Mouse (Mus musculus) heart, postnatal 10 days (tissue): Measurements from ENCODE around the gene Hivep1. TPM values are rescaled to one million over a fixed set of nuclear protein-coding genes. Genes with fewer than 3 reads are reported as not detected.

Source experiments
- DNase-seq, 2 experiments: peaks; one replicate each; pipeline ENCODE4 v3.0.0; 2021
- intact Hi-C: fragments of 180-260 bp; cut with DNase I; formaldehyde crosslinking; loops from one replicate; pipeline ENCODE4 v1.15.1; 2025
- total RNA-seq, 2 experiments: library from RNA; stranded (reverse); gene quantifications; 2 replicates each; pipeline ENCODE4 v1.2.3; 2021

Gene Hivep1
- total RNA-seq, 2 experiments from 2014 or later, result 24.2 to 24.3 TPM

DNA sequence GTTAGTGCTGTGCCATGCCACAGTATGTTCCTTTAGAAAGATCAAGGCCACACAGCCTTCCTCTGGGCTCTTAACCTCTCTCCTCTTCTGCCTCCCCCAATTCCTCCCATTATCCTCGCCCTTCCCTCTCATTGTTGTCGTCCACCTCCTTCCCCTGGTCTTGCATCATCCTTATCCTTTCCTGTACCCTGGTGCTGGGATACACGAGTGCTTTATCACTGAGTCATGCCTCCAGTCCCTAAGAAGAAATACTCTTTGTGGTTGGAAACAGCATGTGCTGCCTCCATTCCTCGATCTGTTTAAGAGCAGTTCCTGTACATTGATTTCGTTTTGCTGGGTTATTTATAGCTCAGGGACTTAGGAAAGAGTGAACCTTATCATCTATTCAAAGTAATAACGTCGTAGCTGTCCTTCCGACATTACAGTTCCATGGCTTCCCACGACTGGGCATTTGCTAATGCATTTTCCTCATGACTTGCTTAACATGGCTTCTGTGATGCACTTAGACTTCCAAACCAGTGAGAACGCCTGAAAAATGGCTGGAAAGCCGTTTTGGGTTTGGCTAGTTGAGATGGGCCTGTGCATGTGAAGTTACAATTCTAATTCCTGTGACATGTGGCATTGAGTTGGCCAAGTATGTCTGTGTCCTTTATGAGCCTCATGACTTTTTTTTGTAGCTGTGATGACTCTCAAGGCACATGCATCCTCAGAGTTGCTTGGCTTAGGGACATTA is 56.8 kb downstream of the Hivep1 start:
- intact Hi-C loops, result no loop called here
- no peak for DNase-seq

DNA sequence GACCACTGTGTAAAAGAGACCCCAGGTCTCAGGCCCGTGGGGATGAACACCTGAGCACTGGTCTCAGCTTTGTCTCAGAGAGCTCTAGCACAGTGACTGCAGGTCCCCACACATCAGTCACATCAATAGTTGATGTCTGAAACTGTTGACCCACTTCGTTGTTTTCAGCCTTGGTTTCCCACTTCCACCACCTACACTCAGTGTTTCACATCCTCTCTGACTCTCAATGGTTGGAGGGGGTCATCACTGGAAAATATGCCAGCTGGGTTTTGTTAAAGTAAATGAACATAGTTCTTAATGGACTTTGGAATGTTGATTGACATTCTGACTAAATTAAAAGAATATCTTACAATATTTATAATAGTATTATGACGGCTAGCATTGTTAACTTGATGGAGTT is 58.6 kb downstream of the Hivep1 start:
- intact Hi-C loops, result no loop called here
- no peak for DNase-seq

DNA sequence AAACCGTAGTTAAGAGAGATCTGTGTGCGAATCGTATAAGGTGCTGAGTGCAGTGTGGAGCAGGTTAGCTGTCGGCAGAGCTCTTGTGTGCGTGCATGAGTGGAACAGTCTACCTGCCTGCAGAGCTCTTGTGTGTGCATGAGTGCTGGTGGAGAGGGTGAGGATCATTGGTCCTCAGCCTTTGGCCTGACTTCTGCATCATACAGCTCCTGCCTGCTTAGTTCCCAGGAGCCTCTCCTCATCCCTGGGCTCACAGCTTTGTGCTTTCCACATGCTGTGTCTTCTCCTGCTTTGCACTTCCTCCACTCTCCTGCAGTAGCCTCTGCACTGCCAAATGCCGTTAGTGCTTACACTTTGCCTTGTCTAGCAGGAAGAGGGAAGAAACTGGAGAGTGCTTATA is 60.2 kb downstream of the Hivep1 start:
- intact Hi-C loops, result no loop called here
- no peak for DNase-seq

DNA sequence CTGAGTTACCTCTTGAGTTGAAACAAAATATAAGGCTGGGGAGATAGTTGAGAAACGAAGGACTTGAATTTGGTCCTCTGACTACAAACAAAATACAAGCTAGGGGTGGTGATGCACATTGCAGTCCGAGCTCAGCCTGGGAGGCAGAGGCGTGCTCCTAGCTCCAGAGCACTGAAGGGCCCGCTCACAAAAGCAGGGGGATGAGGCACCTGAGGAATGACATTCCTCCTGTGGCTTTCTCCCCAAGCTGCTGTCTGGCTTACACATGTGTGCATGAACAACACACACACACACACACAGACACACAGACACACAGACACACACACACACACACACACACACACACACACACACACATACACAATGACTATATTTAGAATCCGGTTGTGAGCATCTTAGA is 60.9 kb downstream of the Hivep1 start:
- no peak for DNase-seq
- intact Hi-C loops, result no loop called here

DNA sequence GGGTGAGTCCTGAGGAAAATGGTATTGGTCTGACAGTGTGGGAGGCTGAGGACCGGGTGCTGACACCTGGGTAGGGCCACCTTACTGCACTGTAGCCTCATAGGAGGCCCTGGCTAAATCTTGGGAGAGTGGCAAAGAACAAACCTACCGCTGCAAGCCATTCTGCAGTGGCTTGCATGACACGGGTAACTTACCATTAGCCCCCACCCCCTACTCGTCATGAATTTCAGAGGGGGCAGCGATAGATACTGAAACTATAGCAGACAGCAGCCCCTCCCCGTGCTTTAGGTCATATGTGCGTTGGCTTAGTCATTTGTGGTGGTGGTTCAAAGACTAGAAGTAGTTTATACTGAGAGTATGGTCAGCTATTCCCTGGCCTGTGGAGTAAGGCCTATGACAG is 61.8 kb downstream of the Hivep1 start:
- no peak for DNase-seq
- intact Hi-C loops, result no loop called here

DNA sequence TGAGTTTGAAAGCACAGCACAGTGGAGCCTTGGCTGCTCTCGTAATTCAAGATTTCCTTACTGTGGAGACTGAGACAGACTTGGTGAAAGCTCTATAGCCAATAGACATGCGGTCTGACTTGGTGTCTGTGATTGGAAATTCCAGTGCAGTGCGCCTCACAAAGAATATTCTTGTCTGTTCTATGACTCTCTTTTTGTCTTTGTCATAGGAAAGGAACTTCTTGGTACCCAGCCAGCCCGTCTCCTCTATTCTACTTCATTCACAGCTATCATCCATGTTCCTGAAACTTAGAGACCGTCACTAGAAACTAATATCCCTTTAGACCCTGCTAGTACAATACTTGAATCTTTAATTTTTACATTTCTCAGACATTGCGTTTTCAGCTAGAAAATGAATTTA is 64.5 kb downstream of the Hivep1 start:
- intact Hi-C loops, result no loop called here
- peak; percentile 49 to 56 for DNase-seq

DNA sequence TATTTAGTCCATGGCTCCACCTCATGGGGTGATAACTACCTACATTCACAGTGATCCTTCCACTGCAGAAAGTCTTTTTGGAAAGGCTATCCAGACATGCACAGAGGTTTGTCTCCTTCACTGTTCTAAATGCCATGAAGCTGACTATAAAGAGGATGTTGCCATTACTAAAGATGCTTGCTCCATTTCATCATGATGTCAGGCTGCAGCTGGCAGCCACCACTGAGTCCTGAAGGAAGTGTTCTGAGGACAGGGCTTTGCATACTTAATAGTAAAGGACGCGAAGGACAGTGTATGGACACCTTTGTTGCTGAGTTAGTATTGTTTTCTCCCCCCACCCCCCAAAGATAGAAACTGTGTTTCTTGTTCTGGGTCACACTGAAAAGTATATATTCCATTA is 67.2 kb downstream of the Hivep1 start:
- no peak for DNase-seq
- intact Hi-C loops, result no loop called here

DNA sequence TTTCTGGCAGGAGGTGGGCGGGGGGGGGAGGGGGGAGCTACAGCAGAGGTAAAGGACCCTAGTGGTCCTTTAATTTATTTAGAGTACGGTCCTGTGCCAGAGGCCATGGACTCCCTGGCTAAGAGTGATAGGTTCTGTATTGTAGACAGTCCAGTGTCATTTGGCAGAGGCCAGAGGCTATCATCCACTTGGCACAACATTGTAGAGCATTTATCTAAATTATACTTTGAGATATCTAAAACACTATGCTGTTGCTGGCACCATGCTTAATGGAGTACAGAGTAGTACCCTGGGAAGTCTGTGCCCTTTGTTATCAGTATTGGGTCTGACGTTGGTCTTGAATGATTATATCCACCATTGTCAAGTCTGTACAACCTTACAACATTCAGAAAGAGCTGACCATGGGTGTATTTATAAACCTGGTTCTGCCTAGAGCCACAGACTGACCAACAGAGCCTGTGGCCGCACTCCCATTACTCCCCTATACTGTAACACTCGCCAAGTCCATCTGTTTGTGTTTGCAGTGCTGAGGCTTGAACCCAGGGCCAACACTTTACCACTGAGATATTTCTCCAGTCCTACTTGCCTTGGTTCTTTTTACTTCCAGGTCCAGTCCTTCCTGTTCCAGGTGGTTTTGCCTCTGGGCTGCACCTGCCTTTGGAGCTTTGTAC is 69.4 kb downstream of the Hivep1 start:
- intact Hi-C loops, result no loop called here

DNA sequence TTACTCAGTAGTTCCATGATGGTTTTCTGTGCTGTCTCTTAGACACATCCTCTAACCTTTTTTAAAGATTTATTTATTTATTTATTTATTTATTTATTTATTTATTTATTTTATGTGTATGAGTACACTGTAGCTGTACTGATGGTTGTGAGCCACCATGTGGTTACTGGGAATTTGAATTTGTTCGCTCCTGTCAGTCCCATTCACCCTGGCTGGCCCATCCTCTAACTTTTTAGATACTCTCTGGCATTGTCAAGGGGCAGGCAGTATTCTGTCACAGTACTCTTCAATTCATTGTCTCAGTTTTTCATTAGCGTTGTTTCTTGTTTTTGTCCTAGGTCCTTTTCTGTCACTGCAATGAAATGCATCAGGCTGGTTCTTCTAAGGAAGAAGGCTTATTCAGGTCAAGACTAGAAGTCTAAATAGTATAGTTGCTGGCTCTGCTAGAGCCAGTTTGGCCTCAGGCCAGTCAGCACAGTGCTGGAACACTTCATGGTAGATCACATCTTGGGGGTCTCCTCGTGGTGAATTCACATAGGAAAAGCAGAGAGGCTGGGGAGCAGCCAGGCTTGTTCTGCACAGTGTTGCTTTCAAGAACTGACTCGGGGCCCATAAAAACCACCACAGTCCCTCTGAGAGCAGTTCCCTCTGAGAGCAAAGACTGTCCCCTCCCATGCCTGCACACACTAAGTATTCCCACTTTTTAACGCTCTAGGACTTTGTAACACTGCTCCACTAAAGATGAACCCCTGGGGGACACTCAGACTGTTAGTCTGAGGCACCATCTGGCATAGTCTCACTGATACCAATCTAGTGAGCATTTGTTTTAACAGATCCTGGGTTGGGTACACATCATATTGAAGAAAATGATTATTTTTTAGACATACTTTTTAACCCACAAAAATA is 70.2 kb downstream of the Hivep1 start:
- intact Hi-C loops, result no loop called here
- DNase-seq, result no peak

More for the DNA sequence above, 69.4 kb downstream of the Hivep1 start:
- no peak for DNase-seq

DNA sequence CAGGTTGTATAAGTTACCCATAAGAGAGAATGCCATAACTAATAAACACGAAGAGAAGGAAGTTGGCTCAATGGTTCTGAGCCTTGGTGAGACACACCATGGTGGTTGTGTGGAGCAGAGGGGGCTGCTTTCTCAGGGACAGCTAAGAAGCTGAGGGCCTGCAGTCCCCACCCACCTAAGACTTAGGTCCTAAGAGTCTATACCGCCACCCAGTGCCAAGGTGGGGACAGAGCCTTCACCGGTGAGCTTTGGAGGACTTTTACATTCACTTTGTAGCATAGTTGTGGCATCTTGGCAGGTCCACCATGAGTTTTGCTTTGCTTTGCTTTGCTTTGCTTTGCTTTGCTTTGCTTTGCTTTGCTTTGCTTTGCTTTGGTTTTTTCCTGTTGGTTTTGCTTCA is 92.8 kb downstream of the Hivep1 start:
- intact Hi-C loops, result loop anchor here (5.0 to 10.0 kb wide), 3 partner anchors 92 to 500 kb away; partner anchors contain the start of gene Hivep1

DNA sequence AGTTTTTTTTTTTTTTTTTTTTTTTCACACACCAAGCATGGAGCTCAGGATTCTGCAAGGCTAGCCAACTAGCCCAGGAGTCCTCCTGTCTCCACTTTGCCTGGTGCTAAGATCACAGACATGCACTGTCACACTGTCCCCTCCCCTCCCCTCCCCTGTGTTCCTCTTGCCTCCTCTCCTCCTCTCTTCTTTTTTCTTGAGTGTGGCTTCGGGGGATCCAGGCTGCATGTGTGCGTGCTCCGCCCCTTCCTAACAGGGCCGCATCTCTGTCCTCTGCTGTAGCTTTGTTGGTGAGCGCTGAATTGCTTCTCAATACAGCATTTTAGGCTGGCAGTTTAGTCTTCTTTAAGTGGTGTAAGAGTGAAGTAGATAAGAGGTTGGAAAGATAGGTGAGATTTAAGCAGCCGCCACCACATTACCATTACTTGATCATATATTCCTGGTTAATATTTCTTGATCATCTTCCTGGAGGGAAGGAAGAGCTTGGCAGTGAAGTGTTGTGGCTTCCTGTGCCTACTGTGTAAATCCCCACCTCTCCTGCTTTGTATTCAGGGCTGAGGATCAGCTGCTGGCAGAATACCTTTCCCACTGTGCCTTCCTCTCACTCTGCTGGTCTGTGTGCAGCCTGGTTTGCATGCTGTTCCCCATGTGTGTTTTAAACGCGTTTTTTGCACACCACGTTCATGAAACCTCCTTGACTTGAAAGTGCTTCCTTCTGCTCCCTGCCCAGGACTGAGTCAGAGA is 97.7 kb downstream of the Hivep1 start:
- DNase-seq, result no peak
- intact Hi-C loops, result loop anchor here (10.0 kb wide), 1 partner anchor 505 kb away; no protein-coding TSS in a partner anchor

More for the DNA sequence above, 92.8 kb downstream of the Hivep1 start:
- no peak for DNase-seq

DNA sequence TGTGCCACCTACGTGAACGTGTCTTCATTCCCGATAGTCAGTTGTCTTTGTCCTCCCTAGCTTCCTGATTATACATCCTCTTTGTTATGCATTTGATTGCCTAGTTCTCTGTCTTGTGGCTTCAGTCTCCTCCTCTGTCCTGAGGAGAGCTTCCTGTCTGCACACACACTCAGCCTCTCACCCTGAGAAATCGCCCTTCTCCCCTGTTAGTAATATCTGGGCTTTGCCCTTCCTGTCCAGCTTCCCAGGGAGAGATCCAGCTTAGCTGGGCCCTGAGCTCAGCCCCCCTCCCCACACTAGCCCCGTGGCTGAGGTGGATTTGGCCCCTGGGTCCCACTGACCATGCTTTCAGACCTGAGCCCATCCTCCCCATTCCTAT is 98.2 kb downstream of the Hivep1 start:
- intact Hi-C loops, result no loop called here
- DNase-seq, result no peak

DNA sequence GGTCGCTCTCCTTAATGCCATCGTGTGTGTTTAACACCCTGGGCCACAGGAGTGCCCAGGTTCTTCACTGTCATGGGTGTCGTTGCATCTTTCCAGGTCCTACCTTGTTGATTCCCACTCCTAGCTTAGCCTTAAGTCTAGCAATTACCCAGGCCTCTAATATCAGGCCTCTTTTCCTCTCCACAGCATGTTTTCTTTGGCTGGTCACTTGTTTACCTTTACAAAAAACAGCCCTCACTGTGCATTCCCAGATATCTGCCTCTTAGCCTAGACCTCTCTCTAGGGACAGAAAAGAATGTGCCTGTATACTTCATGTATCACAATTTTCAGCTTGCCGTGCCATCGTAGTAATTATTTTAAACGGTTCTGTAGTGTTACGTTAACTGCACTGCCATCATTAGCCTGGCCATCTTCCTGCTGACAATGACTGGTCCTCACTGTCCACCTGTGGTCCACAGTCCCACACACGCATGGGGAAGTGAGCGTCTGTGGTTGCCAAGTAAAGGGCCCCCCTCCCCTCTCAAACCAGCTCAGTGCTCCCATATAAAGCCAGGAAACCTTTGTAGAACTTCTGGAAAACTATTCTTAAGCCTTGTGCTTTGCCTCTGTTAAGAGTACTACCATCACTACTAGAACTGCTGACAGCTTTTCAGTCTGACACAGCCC is 98.8 kb downstream of the Hivep1 start:
- intact Hi-C loops, result no loop called here
- DNase-seq, result no peak

DNA sequence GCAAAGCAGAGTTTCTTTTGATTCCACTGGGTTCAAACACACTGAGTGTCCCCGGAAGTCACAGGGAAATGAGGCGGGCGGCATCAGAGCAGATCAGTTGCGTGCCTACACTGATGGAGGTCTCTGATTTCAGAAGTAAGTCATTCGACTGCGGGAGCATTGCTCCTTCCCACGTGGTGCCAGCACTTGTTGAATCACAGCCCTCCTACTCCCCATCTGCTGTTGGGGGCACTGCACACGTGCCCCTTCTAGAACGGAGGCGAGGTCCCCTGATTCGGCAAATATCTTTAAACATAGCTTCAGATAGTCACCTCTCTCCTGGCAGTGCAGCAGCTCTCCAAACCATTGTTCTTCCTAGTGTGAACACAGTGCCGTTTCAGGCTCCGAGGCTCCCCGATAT is 106.4 kb downstream of the Hivep1 start:
- no peak for DNase-seq
- intact Hi-C loops, result no loop called here

DNA sequence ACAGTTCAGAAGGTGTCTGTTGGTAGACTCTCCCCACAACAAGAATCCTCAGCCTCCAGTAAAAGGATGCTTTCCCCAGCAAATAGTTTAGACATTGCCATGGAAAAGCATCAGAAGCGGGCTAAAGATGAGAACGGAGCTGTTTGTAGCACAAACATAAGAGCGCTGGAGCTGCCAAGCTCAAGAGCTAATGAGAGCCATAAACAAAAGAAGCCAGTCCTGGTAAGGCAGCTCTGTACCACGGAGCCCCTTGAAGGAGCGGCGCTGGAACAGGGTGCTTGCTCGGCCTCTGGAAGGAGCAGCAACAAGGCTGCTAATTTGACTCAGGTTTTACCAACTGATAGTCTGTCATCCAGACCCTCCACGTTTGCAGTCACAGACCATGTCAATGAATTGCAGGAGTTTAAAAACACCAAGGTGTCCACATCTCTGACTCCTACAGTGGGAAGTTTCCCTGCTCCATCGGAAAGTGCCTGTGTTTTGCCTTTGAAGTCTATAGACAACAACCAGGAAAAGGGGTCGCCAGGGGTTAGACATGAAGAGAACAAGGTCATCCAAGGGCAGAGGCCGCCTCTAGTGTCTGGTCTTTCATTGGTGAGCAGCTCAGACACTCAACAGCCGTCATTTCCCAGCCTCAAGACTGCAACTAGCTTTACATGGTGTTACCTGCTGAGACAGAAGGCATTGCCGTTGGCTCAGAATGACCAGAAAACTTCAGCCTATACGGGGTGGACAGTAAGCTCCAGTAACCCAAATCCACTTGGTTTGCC is 107.8 kb downstream of the Hivep1 start:
- no peak for DNase-seq
- intact Hi-C loops, result no loop called here

DNA sequence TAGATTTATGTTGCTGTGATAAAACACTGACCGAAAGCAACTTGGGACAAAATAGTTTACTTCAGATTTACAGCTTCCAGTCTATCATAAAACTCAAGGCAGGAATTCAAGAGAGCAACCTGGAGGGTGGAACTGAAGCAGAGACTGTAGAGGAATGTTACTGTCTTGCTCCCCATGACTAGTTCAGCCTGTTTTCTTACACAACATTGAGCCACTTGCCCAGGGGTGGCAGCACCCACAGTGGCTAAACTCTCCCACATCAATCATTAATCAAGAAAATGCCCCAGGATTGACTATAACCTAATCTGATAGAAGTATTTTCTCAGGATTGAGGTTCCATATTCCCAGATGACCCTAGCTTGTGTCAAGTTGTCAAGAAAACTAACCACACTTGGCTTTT is 119.0 kb downstream of the Hivep1 start:
- intact Hi-C loops, result no loop called here
- DNase-seq, result no peak

DNA sequence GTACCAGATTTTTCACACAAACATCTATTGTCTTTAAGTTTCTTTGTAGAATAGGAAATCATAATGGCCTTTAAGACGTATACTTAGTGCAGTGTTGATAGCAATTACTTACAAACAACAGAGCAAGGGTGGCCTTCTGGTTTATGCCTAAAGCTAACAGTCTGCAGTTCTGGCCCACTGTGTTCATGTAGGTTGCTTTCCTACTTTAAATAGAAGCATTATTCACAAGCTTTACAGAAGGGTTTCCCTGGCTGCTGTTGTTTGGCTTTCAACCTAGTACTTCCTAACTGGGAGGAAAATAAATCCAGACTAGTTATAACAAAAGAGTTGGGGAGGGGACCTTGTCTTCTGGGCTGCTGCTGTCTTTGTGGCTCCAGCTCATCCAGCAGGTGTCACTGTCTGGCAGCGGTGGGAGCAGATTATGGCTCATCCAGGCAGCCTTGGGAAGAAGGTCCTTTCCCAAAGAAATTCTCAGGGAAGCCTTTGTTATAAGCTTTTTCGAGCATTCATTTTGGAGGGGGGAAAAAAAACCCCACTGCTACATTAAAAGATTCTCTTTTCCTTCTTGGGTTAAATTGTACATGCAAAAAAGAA is 123.1 kb downstream of the Hivep1 start:
- peak; percentile 68 to 73 for DNase-seq

DNA sequence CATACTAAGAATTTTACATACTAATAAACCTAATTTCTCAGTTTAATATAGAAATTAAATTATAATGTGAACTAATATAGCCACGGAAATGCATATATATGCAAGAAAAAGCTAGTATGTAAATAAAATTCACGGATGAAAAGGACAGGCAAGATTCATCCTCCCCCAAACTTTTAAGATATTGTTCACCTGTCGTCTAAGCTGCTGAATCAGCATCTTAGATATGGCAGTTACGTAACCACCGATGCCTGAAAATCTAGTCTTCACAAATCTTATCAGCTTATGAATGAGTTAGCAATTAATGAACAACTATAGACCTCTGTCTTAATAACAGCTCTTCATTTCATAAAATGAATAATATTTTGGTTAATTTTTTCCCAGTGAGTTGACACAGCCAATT is 130.8 kb downstream of the Hivep1 start:
- no peak for DNase-seq
- intact Hi-C loops, result no loop called here

More for the DNA sequence above, 123.1 kb downstream of the Hivep1 start:
- intact Hi-C loops, result loop anchor here (1.0 to 5.0 kb wide), 4 partner anchors 69 to 468 kb away; partner anchors contain the start of gene Edn1

DNA sequence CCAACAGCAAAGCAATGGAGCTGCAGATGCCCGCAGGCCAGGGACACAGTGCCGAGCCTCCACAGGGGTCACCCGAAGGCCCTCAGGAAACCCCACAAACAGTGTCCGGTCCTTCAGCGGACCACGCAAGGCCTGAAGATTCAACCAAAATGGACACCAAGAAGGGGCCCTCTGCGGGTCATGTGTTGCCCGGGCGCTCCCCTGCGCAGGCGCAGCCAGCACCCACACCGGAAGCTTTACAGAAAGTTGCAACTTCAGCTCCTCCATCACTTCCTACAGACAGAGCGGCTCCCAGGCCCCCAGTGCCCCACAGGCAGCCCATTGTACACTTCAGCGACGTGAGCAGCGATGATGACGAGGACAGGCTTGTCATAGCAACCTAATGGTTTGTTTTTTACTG is 132.3 kb downstream of the Hivep1 start:
- no peak for DNase-seq
- intact Hi-C loops, result no loop called here
